Mouse (Mus musculus): Measurements from ENCODE around the gene Ntf3. TPM values are rescaled to one million over a fixed set of nuclear protein-coding genes. Genes with fewer than 3 reads are reported as not detected.

Ntf3 gene
- polyA plus RNA-seq (2012; rRNA removed), result 1.8 and 2.5 TPM in 2 replicates

DNA sequence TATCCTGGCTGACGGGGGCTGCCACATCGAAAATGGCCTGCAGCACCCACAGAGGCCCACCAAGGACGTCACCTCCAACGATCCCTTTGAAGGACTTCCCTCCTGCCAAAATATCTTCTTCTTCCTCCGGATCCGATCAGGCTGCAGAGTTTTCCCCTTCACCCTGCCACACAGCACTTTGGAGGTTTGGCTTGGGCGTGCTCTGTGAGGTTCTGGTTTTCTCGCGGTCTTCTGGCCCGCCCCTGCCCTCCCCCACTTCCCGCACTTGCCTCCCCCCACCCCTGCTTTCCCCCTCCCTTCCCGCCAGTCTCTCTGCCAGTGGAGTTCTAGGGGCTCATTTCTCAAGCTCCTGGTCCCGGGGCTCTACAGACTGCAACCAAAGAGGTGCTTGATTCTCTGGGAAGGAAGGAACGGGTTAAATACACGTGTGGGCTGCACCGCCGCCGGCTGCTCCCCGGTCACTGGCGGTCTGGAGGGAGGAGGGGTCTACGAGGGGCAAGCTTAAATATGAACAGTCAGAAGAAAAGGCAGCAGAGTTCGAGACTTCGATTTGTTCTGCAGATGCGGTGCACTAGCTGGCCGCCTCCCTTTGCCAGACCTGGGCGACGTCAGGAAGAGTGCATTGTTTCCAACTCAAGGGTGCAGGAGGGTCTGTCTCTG is at the start of gene Ntf3:
Gene Ntf3 (minus strand): TSS at position 363 of the 660 bp plus-strand sequence.
- no peak for DNase-seq (ENCODE audit: low read depth, low spot score)
- 3% methylated on average over 27 of the region's 27 CpGs for WGBS

DNA sequence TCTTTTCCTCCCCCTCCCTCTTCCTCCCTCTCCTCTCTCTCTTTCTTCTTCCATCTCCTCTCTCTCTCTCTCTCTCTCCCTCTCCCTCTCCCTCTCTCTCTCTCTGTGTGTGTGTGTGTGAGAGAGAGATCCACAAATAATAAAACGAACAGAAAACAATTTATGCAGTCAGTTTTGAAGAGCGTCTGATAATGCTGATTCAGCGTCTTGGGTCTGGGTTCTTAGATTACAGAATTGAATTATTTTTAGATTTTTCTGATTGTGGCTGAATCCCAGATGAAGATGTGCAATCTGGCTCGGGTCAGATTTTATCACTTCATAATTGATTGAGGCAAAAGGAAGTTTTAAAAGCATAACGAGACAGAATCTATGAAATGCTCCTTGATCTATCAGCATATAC is 46.6 kb upstream of the Ntf3 start:
- WGBS, result 74% methylated on average over 5 of the region's 5 CpGs
- DNase-seq (ENCODE audit: low read depth, low spot score), result no peak

- no peak for DNase-seq (ENCODE audit: low read depth, low spot score)
- WGBS, result 35% methylated on average over 4 of the region's 4 CpGs
Observed at GRCm38 (mm10) chr6:126203366-126203765, 36.7 kb upstream of the Ntf3 start.

- 16% methylated on average over 7 of the region's 7 CpGs for WGBS
- DNase-seq (ENCODE audit: low read depth, low spot score), result peak; percentile 18
Observed at GRCm38 (mm10) chr6:126202959-126203358, 36.2 kb upstream of the Ntf3 start.

DNA sequence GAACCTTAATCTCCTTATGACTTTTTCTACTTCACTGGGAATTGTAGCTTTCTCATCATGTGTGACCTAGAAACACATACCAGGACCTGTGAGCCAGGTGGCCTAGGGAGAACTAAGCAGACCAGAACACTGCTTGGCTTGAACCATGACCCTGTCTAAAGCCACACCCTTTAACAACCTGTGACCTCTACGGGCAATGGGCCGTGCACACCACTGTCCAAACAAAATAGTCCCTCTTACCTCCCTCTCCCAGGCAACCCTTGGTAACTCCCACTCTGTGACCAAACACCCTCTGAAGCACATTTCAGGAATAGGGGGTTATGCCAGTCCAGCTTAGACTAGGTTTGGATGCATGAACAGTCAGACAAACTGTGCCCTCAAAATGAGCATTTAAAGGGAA is 35.0 kb upstream of the Ntf3 start:
- WGBS, result 42% methylated on average over 2 of the region's 2 CpGs
- no peak for DNase-seq (ENCODE audit: low read depth, low spot score)

DNA sequence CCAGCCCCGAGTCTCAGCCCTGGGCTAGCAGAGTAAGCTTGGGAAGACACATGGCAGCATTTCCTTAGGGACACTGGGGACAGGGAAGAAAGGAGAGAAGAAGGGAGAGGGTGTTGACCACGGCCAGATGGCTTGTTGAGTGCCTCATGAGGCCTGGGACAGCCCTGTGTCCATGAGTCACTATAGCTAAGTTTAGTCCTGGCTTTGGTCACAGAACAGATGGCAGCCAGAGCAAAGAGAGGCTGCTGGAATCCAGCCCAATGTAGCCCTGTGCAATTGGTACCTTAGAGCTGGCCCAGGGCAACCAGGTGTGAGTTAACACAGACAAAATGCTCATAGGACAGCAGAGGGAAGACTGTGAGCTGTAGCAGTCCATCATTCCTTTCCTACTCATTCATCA is 33.2 kb upstream of the Ntf3 start:
- whole genome bisulfite sequencing, result 64% methylated on average over 2 of the region's 2 CpGs
- no peak for DNase-seq (ENCODE audit: low read depth, low spot score)

DNA sequence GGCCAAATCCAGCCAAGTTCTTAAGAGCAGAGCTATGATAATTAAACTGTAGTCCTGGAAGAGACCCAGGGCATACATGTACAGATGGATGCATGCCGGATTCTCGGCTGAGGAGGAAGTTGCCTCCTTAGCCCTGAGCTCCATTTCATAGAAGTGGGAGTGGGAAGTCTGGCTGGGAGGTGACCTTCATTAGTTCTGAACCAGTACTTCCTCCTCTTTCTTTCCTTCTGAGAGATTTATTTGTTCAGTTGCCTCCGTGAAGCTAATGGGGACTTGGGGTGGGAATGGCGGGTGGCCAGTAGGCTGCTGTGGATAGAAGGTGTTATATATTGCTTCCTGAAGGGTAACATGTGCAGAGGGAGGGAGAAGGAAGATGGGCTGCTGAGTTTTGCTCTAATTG is 28.1 kb upstream of the Ntf3 start:
- WGBS, result 55% methylated on average over 4 of the region's 4 CpGs
- no peak for DNase-seq (ENCODE audit: low read depth, low spot score)

- WGBS, result 88% methylated on average over 10 of the region's 10 CpGs
- no peak for DNase-seq (ENCODE audit: low read depth, low spot score)
Observed at GRCm38 (mm10) chr6:126190218-126190871, 23.6 kb upstream of the Ntf3 start.

DNA sequence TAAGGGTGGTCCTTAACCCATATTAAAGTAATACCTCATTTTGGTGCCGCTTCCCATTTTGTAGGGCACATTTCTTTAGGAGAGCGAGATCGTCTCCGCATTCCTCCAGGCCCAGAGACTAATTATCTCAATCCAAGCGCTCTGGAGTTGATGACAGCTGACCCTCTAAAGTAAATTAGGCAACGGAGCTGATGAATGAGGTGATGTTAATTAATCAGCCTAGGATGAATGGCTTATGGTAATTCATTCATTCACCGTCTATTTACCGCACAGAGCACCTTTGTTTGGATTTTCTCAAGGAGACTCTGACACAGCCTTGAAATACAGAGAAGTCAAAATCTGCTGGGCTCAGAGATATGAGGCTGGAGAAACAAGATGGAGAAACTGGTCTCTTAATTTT is 20.7 kb upstream of the Ntf3 start:
- no peak for DNase-seq (ENCODE audit: low read depth, low spot score)
- 87% methylated on average over 8 of the region's 8 CpGs for WGBS

DNA sequence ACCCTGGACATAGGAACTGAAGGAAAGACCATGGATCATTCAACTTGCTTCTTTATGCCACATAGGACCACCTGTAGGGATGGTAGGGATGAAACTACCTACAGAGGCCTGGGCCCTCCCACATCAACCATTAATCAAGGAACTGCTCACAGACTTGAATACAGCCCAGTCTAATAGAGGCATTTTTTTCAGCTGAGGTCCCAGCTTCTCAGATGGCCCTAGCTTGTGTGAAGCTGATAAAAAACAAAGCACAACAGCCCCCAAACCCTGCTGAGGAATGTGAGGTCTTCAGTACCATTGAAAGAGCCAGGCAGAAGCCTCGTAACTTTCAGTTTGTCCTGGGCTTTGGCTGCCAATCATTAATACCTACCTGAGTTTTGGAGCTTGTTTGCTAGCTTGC is 19.4 kb upstream of the Ntf3 start:
- WGBS, result 72% methylated on average over 1 of the region's 1 CpGs

GRCm38 (mm10) chr6:126172071-126172470 is 5.4 kb upstream of the Ntf3 start:
- no peak for DNase-seq (ENCODE audit: low read depth, low spot score)
- 91% methylated on average over 1 of the region's 1 CpGs for WGBS

More for the DNA sequence above, 19.4 kb upstream of the Ntf3 start:
- no peak for DNase-seq (ENCODE audit: low read depth, low spot score)

- DNase-seq (ENCODE audit: low read depth, low spot score), result no peak
- 38% methylated on average over 4 of the region's 4 CpGs for WGBS
Observed at GRCm38 (mm10) chr6:126170772-126171171, 4.1 kb upstream of the Ntf3 start.

- DNase-seq (ENCODE audit: low read depth, low spot score), result no peak
Observed at GRCm38 (mm10) chr6:126167731-126168130, 1.0 kb upstream of the Ntf3 start.

DNA sequence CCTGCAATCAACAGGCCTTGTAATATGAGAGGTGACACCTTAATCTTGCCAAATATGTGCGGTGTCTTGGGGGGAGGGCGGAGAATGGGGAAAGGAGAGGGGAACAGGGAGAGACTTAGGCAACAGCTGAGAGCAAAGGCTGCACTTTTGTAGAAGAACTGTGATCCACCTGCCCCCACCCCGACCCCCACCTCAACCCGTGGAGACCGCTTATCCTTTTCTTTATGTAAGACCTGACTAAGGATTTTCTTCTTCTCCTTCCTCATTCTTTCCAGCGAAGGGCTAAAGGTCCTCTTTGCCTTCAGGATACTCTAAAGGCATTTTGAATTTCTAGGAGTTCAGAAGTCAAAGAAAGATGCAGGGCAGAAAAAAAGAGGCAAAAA is 489 bp upstream of the Ntf3 start:
- WGBS, result 7% methylated on average over 6 of the region's 6 CpGs
- DNase-seq (ENCODE audit: low read depth, low spot score), result no peak

More at GRCm38 (mm10) chr6:126167731-126168130, 1.0 kb upstream of the Ntf3 start:
- 21% methylated on average over 3 of the region's 3 CpGs for WGBS

GRCm38 (mm10) chr6:126165591-126166155 is 1.0 kb downstream of the Ntf3 start:
- no peak for DNase-seq (ENCODE audit: low read depth, low spot score)
- 23% methylated on average over 17 of the region's 17 CpGs for WGBS

GRCm38 (mm10) chr6:126164781-126165180 is 1.9 kb downstream of the Ntf3 start:
- WGBS, result 3% methylated on average over 27 of the region's 27 CpGs
- no peak for DNase-seq (ENCODE audit: low read depth, low spot score)

DNA sequence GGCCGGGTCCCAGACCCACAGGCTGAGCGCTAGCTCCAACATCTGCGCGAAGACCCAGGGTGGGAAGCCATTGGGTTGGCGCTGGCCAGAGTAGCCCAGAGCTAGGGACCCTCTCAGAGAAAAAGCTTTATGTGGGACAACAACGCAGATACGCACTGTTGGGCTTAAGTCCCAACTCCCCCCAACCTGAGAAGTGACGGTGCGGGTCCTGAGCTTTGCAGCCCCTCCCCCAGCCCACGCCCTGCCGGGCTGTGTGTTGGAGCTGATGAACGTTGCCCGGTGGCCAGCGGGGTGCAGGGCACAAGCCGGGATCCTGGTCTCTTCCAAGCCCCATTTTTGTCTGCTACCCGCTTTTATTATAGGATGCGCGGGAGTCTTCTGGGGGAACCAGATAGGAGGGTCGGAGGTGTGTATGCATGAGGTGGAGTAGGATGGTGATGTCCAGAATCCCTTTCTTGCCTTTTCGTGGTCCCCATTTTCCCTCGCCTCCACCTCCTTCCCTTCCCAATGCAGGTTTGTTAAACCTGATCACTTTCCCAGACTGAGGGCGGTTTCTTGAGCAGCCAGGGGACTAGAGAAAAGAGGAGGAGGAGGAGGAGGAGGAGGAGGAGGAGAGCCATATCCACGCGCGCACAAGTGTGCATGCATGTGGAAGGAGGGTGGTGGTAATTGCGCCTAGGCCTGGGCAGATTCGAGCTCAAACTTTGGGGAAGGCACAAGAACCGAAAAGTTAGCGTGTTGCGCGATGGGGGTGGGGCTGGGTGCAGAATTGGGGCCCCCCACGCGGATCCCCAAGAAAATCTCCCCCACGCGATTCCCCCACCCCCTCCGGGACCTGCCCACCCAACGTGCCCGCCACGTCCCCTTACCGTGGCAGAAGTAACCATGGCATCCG is 2.6 kb downstream of the Ntf3 start:
- 2% methylated on average over 41 of the region's 41 CpGs for WGBS
- no peak for DNase-seq (ENCODE audit: low read depth, low spot score)

DNA sequence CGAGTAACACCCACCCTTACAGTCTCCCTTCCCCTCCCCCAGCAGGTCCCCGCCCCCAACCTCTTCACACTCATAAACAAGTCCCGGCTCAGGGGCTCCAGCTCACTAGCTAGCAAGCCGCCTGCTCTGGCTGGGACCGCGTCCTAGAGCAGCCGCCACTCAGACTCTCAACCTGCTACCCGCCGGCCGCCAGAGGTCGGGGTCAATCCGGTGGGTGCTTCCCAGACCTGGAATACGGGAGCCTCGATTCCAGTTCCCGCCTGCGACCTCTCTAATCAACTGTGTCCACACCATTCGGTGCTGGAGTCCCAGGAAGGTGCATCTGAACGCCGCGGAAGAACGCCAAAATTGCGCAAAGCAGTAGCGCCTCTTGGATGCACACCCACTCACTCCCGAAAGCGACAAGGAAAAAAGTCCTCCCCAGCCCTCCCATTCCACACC is 3.5 kb downstream of the Ntf3 start:
- DNase-seq (ENCODE audit: low read depth, low spot score), result no peak
- under 1% methylated on average over 25 of the region's 25 CpGs for WGBS

DNA sequence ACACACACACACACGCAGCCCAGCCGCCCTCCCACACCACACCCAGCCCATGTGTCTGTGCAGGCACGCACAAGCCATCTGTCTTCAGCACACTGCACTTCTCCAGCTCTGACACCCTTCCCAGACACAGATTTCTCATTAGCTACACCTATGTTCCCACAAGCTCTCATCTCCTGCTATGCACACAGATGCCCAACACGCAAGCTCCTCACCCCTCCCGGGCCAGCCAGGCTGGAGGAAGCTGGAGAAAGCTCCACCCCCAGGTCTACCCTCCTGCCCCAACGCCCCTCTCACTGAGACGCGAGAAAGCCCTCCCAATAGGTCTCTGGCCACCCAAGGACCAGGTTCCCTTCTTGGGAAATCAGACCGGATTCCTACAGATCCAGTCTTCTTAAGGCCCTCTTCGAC is 4.4 kb downstream of the Ntf3 start:
- 8% methylated on average over 10 of the region's 10 CpGs for WGBS
- no peak for DNase-seq (ENCODE audit: low read depth, low spot score)

All from large intestine, adult 2 months (tissue).